Mouse (Mus musculus): ENCODE measurements around the gene Cbfa2t2.

DNA sequence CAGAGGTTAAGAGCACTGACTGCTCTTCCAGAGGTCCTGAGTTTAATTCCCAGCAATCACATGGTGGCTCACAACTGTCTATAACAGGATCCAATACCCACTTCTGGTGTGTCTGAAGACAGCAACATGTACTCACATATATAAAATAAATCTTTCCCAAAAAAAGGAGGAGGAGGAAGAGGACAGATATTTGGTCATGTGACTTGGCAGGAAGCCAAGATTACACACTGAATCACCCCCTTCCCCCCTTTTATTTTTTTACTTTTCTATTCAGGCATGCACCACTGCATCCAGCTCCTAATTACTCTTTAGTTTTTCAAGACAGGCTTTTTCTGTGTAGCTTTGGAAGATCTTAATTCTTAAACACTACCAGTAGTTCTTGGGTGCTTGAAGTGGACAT lies 85.2 kb downstream of the Cbfa2t2 start:
- TF ChIP-seq EP300 (IDR thresholded peaks at IDR 0.05; ENCODE audit: insufficient read depth, low read depth, low read length) (no peak), POLR2A (IDR thresholded peaks at IDR 0.05; ENCODE audit: insufficient read depth, low read depth, low read length) (no peak)
